Mouse (Mus musculus): ENCODE measurements around the gene Lmod3. TPM values are rescaled to one million over a fixed set of nuclear protein-coding genes. Genes with fewer than 3 reads are reported as not detected.

Lmod3 gene
- 0.53 and 2.4 TPM in 2 replicates for polyA plus RNA-seq (2012; rRNA removed)

GRCm38 (mm10) chr6:97252711-97253221 lies at the start of gene Lmod3:
Gene Lmod3 (minus strand): TSS chr6:97252759.

DNA sequence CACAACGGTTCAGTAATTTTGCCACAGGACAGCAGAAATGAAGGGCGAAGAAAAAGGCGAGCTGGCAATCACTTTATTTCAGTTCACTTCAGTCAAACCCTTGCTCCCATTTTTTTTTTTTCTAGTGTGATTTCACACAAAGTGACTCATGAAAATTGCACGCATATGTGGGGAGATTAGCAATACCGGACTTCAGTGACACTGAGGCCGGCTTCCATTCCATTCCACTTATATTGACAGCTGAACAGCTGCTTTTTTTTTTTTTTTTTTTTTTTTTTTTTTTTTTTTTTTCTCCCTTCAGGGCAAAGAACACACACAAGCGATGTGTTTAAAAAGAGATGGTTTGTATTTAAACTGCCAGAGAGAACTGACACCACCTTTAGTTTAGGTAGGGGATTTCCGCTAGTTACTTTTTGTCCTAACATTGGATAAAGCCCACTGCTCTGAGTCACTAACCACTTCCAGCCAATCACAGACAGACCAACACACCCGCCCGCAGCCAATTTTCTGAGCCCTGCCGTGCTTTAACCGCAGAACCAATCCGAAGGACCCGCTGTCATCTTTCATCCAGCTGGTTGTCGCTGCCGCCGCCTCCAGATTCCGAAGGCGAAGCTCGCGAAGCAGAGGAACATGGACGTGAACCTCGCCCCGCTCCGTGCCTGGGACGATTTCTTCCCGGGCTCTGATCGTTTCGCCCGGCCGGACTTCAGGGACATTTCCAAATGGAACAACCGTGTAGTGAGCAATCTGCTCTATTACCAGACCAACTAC lies 42.2 kb downstream of the Lmod3 start, which contains the start of gene Arl6ip5:
Gene Arl6ip5 (plus strand): TSS at position 499 of the 771 bp plus-strand sequence.

GRCm38 (mm10) chr6:97205439-97205885 lies 47.1 kb downstream of the Lmod3 start, which contains the start of gene Uba3:
Gene Uba3 (minus strand): TSS chr6:97205647.

Other genes starting within 250 kb of the Lmod3 start
- 1.1 and 1.5 TPM in 2 replicates for gene Fam19a4, start 192.3 kb downstream of the Lmod3 start, polyA plus RNA-seq (2012; rRNA removed)
- 7.3 and 12.7 TPM in 2 replicates for gene Eogt, start 103.6 kb downstream of the Lmod3 start, polyA plus RNA-seq (2012; rRNA removed)
- gene Tmf1, start 73.6 kb downstream of the Lmod3 start, polyA plus RNA-seq (2012; rRNA removed): 9.2 and 9.7 TPM in 2 replicates
- 84.6 and 102 TPM in 2 replicates for gene Uba3, start 47.1 kb downstream of the Lmod3 start, polyA plus RNA-seq (2012; rRNA removed)
- 45.5 and 61.6 TPM in 2 replicates for gene Arl6ip5, start 42.1 kb downstream of the Lmod3 start, polyA plus RNA-seq (2012; rRNA removed)

Data from central nervous system, embryonic 11.5 days (tissue).